Mouse (Mus musculus) MEL (cell line): ENCODE data around the gene Ppp4r3a. TPM values are rescaled to one million over a fixed set of nuclear protein-coding genes. Genes with fewer than 3 reads are reported as not detected.
A peak's percentile ranks its signal among the peaks of the same experiment; 100 is the strongest.

Experiments used
- DNase-seq: peaks from one replicate; pipeline ENCODE4 v3.0.0; 2011; ENCODE audit warnings: low read depth, low spot score
- H3K27ac ChIP-seq: 2 replicates; pipeline ENCODE4 v1.5.1; 2012; ENCODE audit warnings: low read depth, mild to moderate bottlenecking, control low read depth, low read length, moderate library complexity; ENCODE audit not compliant: control insufficient read depth
- H3K27me3 ChIP-seq, 2 experiments: fragments of 150-350 bp in 1 of 2; sonication (generic) in 1 of 2; 2 replicates each; pipeline ENCODE4 v1.6.1; 2012; ENCODE audit warnings: low read length in 2 of 2, mild to moderate bottlenecking in 2 of 2, improper control_type of control experiment in 1 of 2, moderate library complexity in 1 of 2; ENCODE audit not compliant: insufficient read depth in 2 of 2, control insufficient read depth in 1 of 2
- H3K36me3 ChIP-seq, 2 experiments: 2 replicates each; pipeline ENCODE4 v1.6.1; 2012 to 2014; ENCODE audit warnings: low read length in 2 of 2, improper control_type of control experiment in 1 of 2, inconsistent platforms in 1 of 2, mild to moderate bottlenecking in 1 of 2; ENCODE audit not compliant: insufficient read depth in 2 of 2, control insufficient read depth in 1 of 2
- H3K4me1 ChIP-seq, 2 experiments: fragments of 150-350 bp in 1 of 2; sonication (generic) in 1 of 2; 2 replicates each; pipeline ENCODE4 v1.6.1; 2012; ENCODE audit warnings: low read length in 2 of 2, improper control_type of control experiment in 1 of 2, mild to moderate bottlenecking in 1 of 2; ENCODE audit not compliant: insufficient read depth in 2 of 2, control insufficient read depth in 1 of 2
- H3K4me3 ChIP-seq, 2 experiments: fragments of 150-350 bp in 1 of 2; sonication (generic) in 1 of 2; 2 replicates each; pipeline ENCODE4 v1.5.1; 2012; ENCODE audit warnings: low read depth in 2 of 2, low read length in 2 of 2, mild to moderate bottlenecking in 2 of 2, moderate library complexity in 2 of 2, control low read depth in 1 of 2, improper control_type of control experiment in 1 of 2; ENCODE audit not compliant: control insufficient read depth in 1 of 2, insufficient read depth in 1 of 2
- H3K79me2 ChIP-seq: 2 replicates; pipeline ENCODE4 v1.6.1; 2012; ENCODE audit warnings: mild to moderate bottlenecking, low read length, moderate library complexity; ENCODE audit not compliant: control insufficient read depth, poor library complexity, insufficient read depth
- H3K9ac ChIP-seq: 2 replicates; pipeline ENCODE4 v1.6.1; 2012; ENCODE audit warnings: low read depth, mild to moderate bottlenecking, control low read depth, low read length, moderate library complexity; ENCODE audit not compliant: control insufficient read depth, poor library complexity, severe bottlenecking
- H3K9me3 ChIP-seq: fragments of 150-350 bp; sonication (generic); replicated peaks from 2 replicates; pipeline ENCODE4 v1.6.1; 2012; ENCODE audit warnings: mild to moderate bottlenecking, low read length, improper control_type of control experiment, moderate library complexity; ENCODE audit not compliant: insufficient read depth
- BHLHE40 ChIP-seq: IDR thresholded peaks from 2 replicates; pipeline ENCODE4 v1.6.1; 2012; ENCODE audit warnings: low read depth, mild to moderate bottlenecking, inconsistent platforms, low read length, improper control_type of control experiment, borderline replicate concordance
- CHD1 ChIP-seq: IDR thresholded peaks from 2 replicates; pipeline ENCODE4 v1.6.1; 2012; ENCODE audit warnings: low read depth, mild to moderate bottlenecking, inconsistent platforms, low read length, improper control_type of control experiment
- CHD2 ChIP-seq: IDR thresholded peaks from 2 replicates; pipeline ENCODE4 v1.6.1; 2011; ENCODE audit warnings: low read length, improper control_type of control experiment
- ELF1 ChIP-seq: IDR thresholded peaks from 2 replicates; pipeline ENCODE4 v1.6.1; 2014; ENCODE audit warnings: low read depth, mild to moderate bottlenecking, inconsistent platforms, low read length, improper control_type of control experiment, moderate library complexity
- EP300 ChIP-seq, 2 experiments: IDR thresholded peaks; 2 replicates each; pipeline ENCODE4 v1.6.1; 2011; ENCODE audit warnings: improper control_type of control experiment in 2 of 2, low read length in 2 of 2, low read depth in 1 of 2, mild to moderate bottlenecking in 1 of 2
- ETS1 ChIP-seq: IDR thresholded peaks from 2 replicates; pipeline ENCODE4 v1.6.1; 2012; ENCODE audit warnings: low read depth, mild to moderate bottlenecking, inconsistent platforms, low read length, improper control_type of control experiment, moderate library complexity
- GABPA ChIP-seq: IDR thresholded peaks from 2 replicates; pipeline ENCODE4 v1.6.1; 2012; ENCODE audit warnings: low read depth, mild to moderate bottlenecking, inconsistent platforms, low read length, improper control_type of control experiment, moderate library complexity
- KAT2A ChIP-seq: conservative IDR thresholded peaks from 2 replicates; pipeline ENCODE4 v1.6.1; 2012; ENCODE audit warnings: low read depth, low read length, improper control_type of control experiment, inconsistent platforms
- MAZ ChIP-seq: IDR thresholded peaks from 2 replicates; pipeline ENCODE4 v1.6.1; 2012; ENCODE audit warnings: low read depth, mild to moderate bottlenecking, inconsistent platforms, low read length, improper control_type of control experiment
- NELFE ChIP-seq: IDR thresholded peaks from 2 replicates; pipeline ENCODE4 v1.6.1; 2011; ENCODE audit warnings: low read depth, low read length, improper control_type of control experiment
- POLR2A ChIP-seq, 2 experiments: IDR thresholded peaks; 2 replicates each; pipeline ENCODE4 v1.6.1; 2011 to 2012; ENCODE audit warnings: low read length in 2 of 2, mild to moderate bottlenecking in 2 of 2, control low read depth in 1 of 2, improper control_type of control experiment in 1 of 2, low read depth in 1 of 2, moderate library complexity in 1 of 2; ENCODE audit not compliant: control insufficient read depth in 1 of 2, insufficient read depth in 1 of 2, poor library complexity in 1 of 2
- POLR2AphosphoS5 ChIP-seq: IDR thresholded peaks from 2 replicates; pipeline ENCODE4 v1.6.1; 2012; ENCODE audit warnings: low read depth, borderline replicate concordance, mild to moderate bottlenecking, inconsistent platforms, low read length, moderate library complexity, mixed read lengths
- SIN3A ChIP-seq: IDR thresholded peaks from 2 replicates; pipeline ENCODE4 v1.6.1; 2012; ENCODE audit warnings: low read length, improper control_type of control experiment, inconsistent platforms
- SMC3 ChIP-seq: IDR thresholded peaks from 2 replicates; pipeline ENCODE4 v1.6.1; 2011; ENCODE audit warnings: low read depth, low read length, improper control_type of control experiment
- TCF12 ChIP-seq: IDR thresholded peaks from 2 replicates; pipeline ENCODE4 v1.6.1; 2014; ENCODE audit warnings: low read depth, mild to moderate bottlenecking, inconsistent platforms, low read length, improper control_type of control experiment, moderate library complexity
- UBTF ChIP-seq: IDR thresholded peaks from 2 replicates; pipeline ENCODE4 v1.6.1; 2012; ENCODE audit warnings: low read depth, mild to moderate bottlenecking, inconsistent platforms, low read length, improper control_type of control experiment, moderate library complexity, borderline replicate concordance; ENCODE audit not compliant: insufficient read depth
- USF1 ChIP-seq: IDR thresholded peaks from 2 replicates; pipeline ENCODE4 v1.6.1; 2014; ENCODE audit warnings: low read depth, mild to moderate bottlenecking, inconsistent platforms, low read length, improper control_type of control experiment, moderate library complexity
- ZC3H11A ChIP-seq: IDR thresholded peaks from 2 replicates; pipeline ENCODE4 v1.6.1; 2012; ENCODE audit warnings: low read depth, mild to moderate bottlenecking, inconsistent platforms, low read length, improper control_type of control experiment
- ZKSCAN1 ChIP-seq: IDR thresholded peaks from 2 replicates; pipeline ENCODE4 v1.6.1; 2012; ENCODE audit warnings: low read depth, mild to moderate bottlenecking, inconsistent platforms, low read length, improper control_type of control experiment, moderate library complexity
- ZMIZ1 ChIP-seq: IDR thresholded peaks from 2 replicates; pipeline ENCODE4 v1.6.1; 2012; ENCODE audit warnings: low read depth, mild to moderate bottlenecking, inconsistent platforms, low read length, improper control_type of control experiment, moderate library complexity
- ZNF384 ChIP-seq: IDR thresholded peaks from 2 replicates; pipeline ENCODE4 v1.6.1; 2012; ENCODE audit warnings: low read depth, mild to moderate bottlenecking, inconsistent platforms, low read length, improper control_type of control experiment
- polyA plus RNA-seq, 2 experiments: library from polyadenylated mRNA; stranded (reverse) in 1 of 2; unstranded in 1 of 2; fragments of >175 nt in 1 of 2; fragments of >200 nt in 1 of 2; gene quantifications; 2 replicates each; pipeline versions ENCODE4 v1.2.1 to v1.2.4; 2012; ENCODE audit warnings: low replicate concordance in 2 of 2, low read depth in 1 of 2; ENCODE audit not compliant: insufficient read length in 2 of 2, insufficient read depth in 1 of 2, missing spikeins in 1 of 2
- total RNA-seq: library from RNA; depleted of rRNA; stranded (reverse); fragments of 300-350 nt; gene quantifications from 2 replicates; pipeline ENCODE4 v1.2.3, GENCODE M21; 2012

Ppp4r3a gene
- total and polyA plus RNA-seq, 3 experiments: 48.5 to 701 (median 61.2) TPM

GRCm38 (mm10) chr12:101069813-101070212 is 13.7 kb downstream of the Ppp4r3a start:
- Histone ChIP-seq H3K4me3 (peak overlapping the region in 1 of 2 experiments; percentile 21; a peak in 1 of 4 replicates), H3K27ac (no peak overlapping the region), H3K9ac (no peak overlapping the region), H3K4me1 (peaks cover 7 to 10% of the 10 kb centered on the region in 2 experiments), H3K9me3 (no peaks in the 10 kb centered on the region), H3K36me3 (peaks cover 36 to 43% of the 10 kb centered on the region in 2 experiments), H3K79me2 (peaks cover 61% of the 10 kb centered on the region), H3K27me3 (no peaks in the 10 kb centered on the region)
- TF ChIP-seq ETS1 (peak; percentile 62; the same call in 1 of the 2 replicates), POLR2A (IDR thresholded peaks at IDR 0.05; ENCODE audit: control insufficient read depth in 1 of 2, insufficient read depth in 1 of 2, low read depth in 1 of 2, low read length in 2 of 2, poor library complexity in 1 of 2) (no peak), SMC3 (no peak), ELF1 (peak; percentile 27; the same call in 1 of the 2 replicates), UBTF (no peak), BHLHE40 (no peak), KAT2A (no peak), USF1 (no peak), EP300 (IDR thresholded peaks at IDR 0.05; ENCODE audit: low read depth in 1 of 2, low read length in 2 of 2) (peak; percentile 43 to 58; a peak in 2 of 4 replicates), CHD1 (no peak), CHD2 (no peak), ZC3H11A (no peak), SIN3A (peak; percentile 68), TCF12 (peak; percentile 36; the same call in 1 of the 2 replicates), GABPA (no peak), POLR2AphosphoS5 (no peak), ZKSCAN1 (no peak), MAZ (no peak)
- DNase-seq: peak; percentile 64

GRCm38 (mm10) chr12:101066329-101066728 is 17.2 kb downstream of the Ppp4r3a start:
- no peak overlapping the region for H3K4me3 ChIP-seq

More at GRCm38 (mm10) chr12:101066329-101066728, 17.2 kb downstream of the Ppp4r3a start:
- TF ChIP-seq ZNF384: peak; percentile 48; the same call in 1 of the 2 replicates
- no peak for TF ChIP-seq NELFE
- TF ChIP-seq ZMIZ1: no peak
- Histone ChIP-seq H3K9ac (no peak overlapping the region), H3K9me3 (no peaks in the 10 kb centered on the region), H3K36me3 (peaks cover 17 to 49% of the 10 kb centered on the region in 2 experiments), H3K79me2 (peaks cover 43% of the 10 kb centered on the region), H3K27ac (no peak overlapping the region), H3K27me3 (no peaks in the 10 kb centered on the region), H3K4me1 (peaks cover 2 to 9% of the 10 kb centered on the region in 2 experiments; a peak in 2 of 4 replicates)
- no peak for DNase-seq
